Mouse (Mus musculus) limb, embryonic 14.5 days (tissue): ENCODE measurements at regions not wholly inside any gene's neighbourhood (a gene's known extent, or its start where the extent isn't known, plus 50 kb on each side); places are given as distances from the start of the nearest gene placed in this dataset.
A peak's percentile ranks its signal among the peaks of the same experiment; 100 is the strongest.

Experiments
- ATAC-seq: fragments of 200-750 bp; cut with Nextera tagmentation; 2 replicates; pipeline ENCODE4 v1.8.0; 2017; ENCODE audit warnings: low read depth, moderate number of reproducible peaks, moderate TSS enrichment; ENCODE audit not compliant: low FRiP score
- DNase-seq: peaks from one replicate; pipeline ENCODE4 v3.0.0-alpha.2; 2015; ENCODE audit warnings: low spot score
- H3K27ac ChIP-seq: fragments of 300-500 bp; sonication (generic); replicated peaks from 2 replicates; pipeline ENCODE4 v1.5.1; 2014; ENCODE audit warnings: low read depth, mild to moderate bottlenecking, low read length, moderate library complexity, mixed read lengths
- H3K27me3 ChIP-seq: fragments of 300-500 bp; sonication (generic); 2 replicates; pipeline ENCODE4 v1.6.1; 2014; ENCODE audit warnings: low read length, mixed read lengths; ENCODE audit not compliant: control insufficient read depth, insufficient read depth
- H3K36me3 ChIP-seq: fragments of 300-500 bp; sonication (generic); 2 replicates; pipeline ENCODE4 v1.6.1; 2014; ENCODE audit warnings: mild to moderate bottlenecking, low read length, moderate library complexity, mixed read lengths; ENCODE audit not compliant: control insufficient read depth, insufficient read depth
- H3K4me1 ChIP-seq: fragments of 300-500 bp; sonication (generic); 2 replicates; pipeline ENCODE4 v1.6.1; 2014; ENCODE audit warnings: antibody characterized with exemption, low read length, mixed read lengths; ENCODE audit not compliant: control insufficient read depth, insufficient read depth
- H3K4me2 ChIP-seq: fragments of 300-500 bp; sonication (generic); replicated peaks from 2 replicates; pipeline ENCODE4 v1.6.1; 2014; ENCODE audit warnings: low read depth, mild to moderate bottlenecking, low read length, moderate library complexity; ENCODE audit not compliant: severe bottlenecking
- H3K4me3 ChIP-seq: fragments of 300-500 bp; sonication (generic); replicated peaks from 2 replicates; pipeline ENCODE4 v1.5.1; 2014; ENCODE audit warnings: low read length
- H3K9ac ChIP-seq: fragments of 300-500 bp; sonication (generic); 2 replicates; pipeline ENCODE4 v1.6.1; 2014; ENCODE audit warnings: mild to moderate bottlenecking, low read depth, low read length, moderate library complexity; ENCODE audit not compliant: severe bottlenecking
- H3K9me3 ChIP-seq: fragments of 300-500 bp; sonication (generic); 2 replicates; pipeline ENCODE4 v1.6.1; 2016; ENCODE audit warnings: low read length; ENCODE audit not compliant: control insufficient read depth
- POLR2A ChIP-seq: fragments of 200-500 bp; IDR thresholded peaks from 2 replicates; pipeline ENCODE4 v1.8.0; 2012; ENCODE audit warnings: inconsistent platforms, mild to moderate bottlenecking, moderate library complexity, borderline replicate concordance; ENCODE audit not compliant: insufficient read depth, insufficient read length; ENCODE audit errors: extremely low read depth
- WGBS: fragments of 180-500 bp; shearing (Covaris S2); extraction: QIAGEN DNeasy Blood & Tissue Kit; methylation state at CpG from one replicate; pipeline ENCODE4 v1.1.7; 2014; 5-methylcytosine and 5-hydroxymethylcytosine counted together

- ATAC-seq (no peak), DNase-seq (no peak)
- no peak for TF ChIP-seq POLR2A
- Histone ChIP-seq H3K27ac (no peak overlapping the region), H3K4me1 (no peaks in the 10 kb centered on the region), H3K9ac (no peak overlapping the region), H3K4me2 (no peak overlapping the region), H3K9me3 (no peaks in the 10 kb centered on the region), H3K27me3 (no peaks in the 10 kb centered on the region), H3K36me3 (no peaks in the 10 kb centered on the region), H3K4me3 (no peak overlapping the region)
- WGBS: 87% methylated on average over 1 of the region's 1 CpGs
Measured at GRCm38 (mm10) chr8:39218716-39219115, 1456.2 kb upstream of the Adam24 start.

GRCm38 (mm10) chr8:39227239-39227638 is 1447.6 kb upstream of the Adam24 start:
- no peak overlapping the region for H3K4me2 ChIP-seq
- H3K36me3 ChIP-seq: no peaks in the 10 kb centered on the region

GRCm38 (mm10) chr8:39268970-39269497 is 1405.8 kb upstream of the Adam24 start:
- Histone ChIP-seq H3K27me3 (no peaks in the 10 kb centered on the region), H3K4me1 (no peaks in the 10 kb centered on the region), H3K9ac (no peak overlapping the region), H3K4me3 (no peak overlapping the region), H3K27ac (no peak overlapping the region), H3K4me2 (no peak overlapping the region), H3K36me3 (no peaks in the 10 kb centered on the region), H3K9me3 (no peaks in the 10 kb centered on the region)
- TF ChIP-seq POLR2A: no peak
- WGBS: 72% methylated on average over 5 of the region's 5 CpGs
- ATAC-seq: no peak
- no peak for DNase-seq

More at GRCm38 (mm10) chr8:39227239-39227638, 1447.6 kb upstream of the Adam24 start:
- Histone ChIP-seq H3K27ac (no peak overlapping the region), H3K9ac (no peak overlapping the region), H3K4me3 (no peak overlapping the region), H3K9me3 (no peaks in the 10 kb centered on the region), H3K4me1 (no peaks in the 10 kb centered on the region), H3K27me3 (no peaks in the 10 kb centered on the region)
- ATAC-seq: no peak
- no peak for TF ChIP-seq POLR2A
- no peak for DNase-seq

DNA sequence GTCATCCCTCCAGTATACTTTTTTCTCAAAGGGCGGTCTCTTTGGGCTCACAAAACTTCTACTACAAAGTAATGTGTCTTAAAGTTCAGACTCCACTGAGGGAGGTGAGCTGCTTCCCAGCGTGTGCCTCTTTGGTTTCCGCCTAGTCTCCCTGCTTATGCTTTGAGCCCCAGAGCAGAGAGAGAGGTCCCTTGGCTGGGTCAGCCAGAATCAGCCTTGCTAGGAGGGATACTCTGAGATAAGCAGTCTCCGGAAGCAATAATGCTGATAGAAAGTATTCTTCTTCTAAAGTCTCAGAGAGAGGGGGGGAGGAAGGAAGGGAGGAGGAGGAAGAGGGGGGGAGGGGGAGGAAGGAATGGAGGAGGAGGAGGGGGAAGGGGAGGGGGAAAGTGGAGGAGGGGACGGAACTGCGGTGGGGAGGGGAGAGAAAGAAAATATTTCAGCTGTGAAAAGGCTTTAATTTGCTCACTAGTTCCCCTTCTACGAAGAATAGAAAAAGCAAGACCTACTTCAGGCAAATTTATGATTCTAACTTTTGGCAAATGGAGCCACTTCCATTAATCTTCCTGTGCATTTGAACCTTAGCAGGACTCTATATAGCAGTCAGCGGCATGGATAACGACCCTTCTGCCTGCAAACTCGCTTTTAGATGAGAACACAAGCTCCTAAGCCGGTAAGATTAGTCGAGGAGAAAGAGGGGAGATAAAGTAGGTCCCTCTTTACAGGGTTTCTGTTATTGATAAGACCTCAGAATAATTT is 1377.2 kb upstream of the Adam24 start:
- Histone ChIP-seq H3K9ac (no peak overlapping the region), H3K4me1 (no peaks in the 10 kb centered on the region), H3K9me3 (no peaks in the 10 kb centered on the region), H3K4me2 (peak overlapping the region; percentile 8; the same call in 1 of the 2 replicates), H3K4me3 (no peak overlapping the region), H3K27ac (no peak overlapping the region), H3K27me3 (no peaks in the 10 kb centered on the region), H3K36me3 (no peaks in the 10 kb centered on the region)
- TF ChIP-seq POLR2A: no peak
- ATAC-seq (no peak), DNase-seq (no peak)
- WGBS: 17% methylated on average over 12 of the region's 12 CpGs

- ATAC-seq: no peak
- H3K4me1 ChIP-seq: no peaks in the 10 kb centered on the region
- H3K4me2 ChIP-seq: no peak overlapping the region
- no peak for TF ChIP-seq POLR2A
- H3K27me3 ChIP-seq: no peaks in the 10 kb centered on the region
- no peaks in the 10 kb centered on the region for H3K36me3 ChIP-seq
- DNase-seq: no peak
- H3K27ac ChIP-seq: no peak overlapping the region
- H3K9ac ChIP-seq: no peak overlapping the region
- WGBS: 91% methylated on average over 6 of the region's 6 CpGs
- H3K9me3 ChIP-seq: no peaks in the 10 kb centered on the region
- no peak overlapping the region for H3K4me3 ChIP-seq
Measured at GRCm38 (mm10) chr8:39303742-39304336, 1371.0 kb upstream of the Adam24 start.
